Mouse (Mus musculus) small intestine, adult 2 months (tissue): ENCODE data around the gene Mfsd8. TPM values are rescaled to one million over a fixed set of nuclear protein-coding genes. Genes with fewer than 3 reads are reported as not detected.
A peak's percentile ranks its signal among the peaks of the same experiment; 100 is the strongest.

Source experiments
- H3K27ac ChIP-seq: fragments of 200-500 bp; 2 replicates; pipeline ENCODE4 v1.5.1; 2012; ENCODE audit warnings: low read depth, low read length, control low read depth, inconsistent platforms; ENCODE audit not compliant: insufficient read depth
- H3K27me3 ChIP-seq: fragments of 200-500 bp; 2 replicates; pipeline ENCODE4 v1.6.1; 2012; ENCODE audit warnings: mild to moderate bottlenecking, moderate library complexity, low read length, inconsistent platforms; ENCODE audit not compliant: control insufficient read depth, insufficient read depth
- H3K36me3 ChIP-seq: fragments of 200-500 bp; 2 replicates; pipeline ENCODE4 v1.6.1; 2012; ENCODE audit warnings: mild to moderate bottlenecking, low read length, control low read depth, inconsistent platforms; ENCODE audit not compliant: control insufficient read depth, insufficient read depth
- H3K4me1 ChIP-seq: fragments of 200-500 bp; 2 replicates; pipeline ENCODE4 v1.6.1; 2012; ENCODE audit warnings: low read length, inconsistent platforms, mixed read lengths; ENCODE audit not compliant: control insufficient read depth, insufficient read depth, insufficient read length
- H3K4me3 ChIP-seq: fragments of 200-500 bp; 2 replicates; pipeline ENCODE4 v1.5.1; 2012; ENCODE audit warnings: low read depth, mild to moderate bottlenecking, control low read depth, inconsistent platforms, low read length, moderate library complexity
- CTCF ChIP-seq: fragments of 200-500 bp; IDR thresholded peaks from 2 replicates; pipeline ENCODE4 v1.5.1; 2012; ENCODE audit warnings: low read depth, mild to moderate bottlenecking, control low read depth, inconsistent platforms, low read length, moderate library complexity, mixed read lengths; ENCODE audit not compliant: insufficient replicate concordance, insufficient read length; ENCODE audit errors: extremely low read depth
- POLR2A ChIP-seq: fragments of 200-500 bp; IDR thresholded peaks from 2 replicates; pipeline ENCODE4 v1.6.1; 2012; ENCODE audit warnings: low read depth, mild to moderate bottlenecking, control low read depth, inconsistent platforms, low read length, moderate library complexity
- whole genome bisulfite sequencing: fragments of 180-500 bp; shearing (Covaris S2); methylation state at CpG from one replicate; pipeline ENCODE4 v1.1.7; 2018; 5-methylcytosine and 5-hydroxymethylcytosine counted together
- polyA plus RNA-seq: library from polyadenylated mRNA; depleted of rRNA; stranded (reverse); fragments of >200 nt; gene quantifications from 2 replicates; pipeline ENCODE4 v1.2.3, GENCODE M21; 2012

Mfsd8 gene
- polyA plus RNA-seq, 1 experiment: 2.1 TPM

GRCm38 (mm10) chr3:40813275-40813674 lies 33.4 kb downstream of the Mfsd8 start:
- peaks cover 41% of the 10 kb centered on the region for H3K36me3 ChIP-seq
- no peak overlapping the region for H3K4me3 ChIP-seq
- TF ChIP-seq POLR2A (no peak), CTCF (no peak)
- H3K27ac ChIP-seq: no peak overlapping the region
- no peaks in the 10 kb centered on the region for H3K27me3 ChIP-seq
- no peaks in the 10 kb centered on the region for H3K4me1 ChIP-seq
- 95% methylated on average over 2 of the region's 2 CpGs for WGBS

GRCm38 (mm10) chr3:40809894-40810293 lies 36.8 kb downstream of the Mfsd8 start:
- 84% methylated on average over 2 of the region's 2 CpGs for WGBS

DNA sequence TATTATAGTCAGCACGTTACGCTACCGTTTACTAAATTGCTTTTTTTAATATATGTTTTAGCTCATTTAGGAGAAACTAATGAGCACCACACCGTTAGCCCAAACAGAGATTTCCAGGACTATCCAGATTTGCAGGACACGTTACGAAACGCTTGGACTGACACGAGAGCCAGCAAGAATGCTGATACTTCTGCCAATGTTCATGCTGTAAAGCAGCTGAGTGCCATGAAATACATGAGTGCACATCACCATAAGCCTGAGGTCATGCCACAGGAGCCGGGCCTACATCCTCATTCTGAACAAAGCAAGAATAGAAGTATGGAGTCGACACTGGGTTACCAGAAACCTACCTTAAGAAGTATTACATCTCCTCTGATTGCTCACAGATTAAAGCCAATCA lies 38.0 kb downstream of the Mfsd8 start:
- H3K36me3 ChIP-seq: peaks cover 32% of the 10 kb centered on the region
- TF ChIP-seq POLR2A (no peak), CTCF (no peak)
- 96% methylated on average over 10 of the region's 10 CpGs for WGBS

More at GRCm38 (mm10) chr3:40809894-40810293, 36.8 kb downstream of the Mfsd8 start:
- Histone ChIP-seq H3K4me3 (no peak overlapping the region), H3K36me3 (peaks cover 37% of the 10 kb centered on the region), H3K27ac (no peak overlapping the region), H3K27me3 (no peaks in the 10 kb centered on the region), H3K4me1 (no peaks in the 10 kb centered on the region)
- no peak for TF ChIP-seq POLR2A
- TF ChIP-seq CTCF: no peak

DNA sequence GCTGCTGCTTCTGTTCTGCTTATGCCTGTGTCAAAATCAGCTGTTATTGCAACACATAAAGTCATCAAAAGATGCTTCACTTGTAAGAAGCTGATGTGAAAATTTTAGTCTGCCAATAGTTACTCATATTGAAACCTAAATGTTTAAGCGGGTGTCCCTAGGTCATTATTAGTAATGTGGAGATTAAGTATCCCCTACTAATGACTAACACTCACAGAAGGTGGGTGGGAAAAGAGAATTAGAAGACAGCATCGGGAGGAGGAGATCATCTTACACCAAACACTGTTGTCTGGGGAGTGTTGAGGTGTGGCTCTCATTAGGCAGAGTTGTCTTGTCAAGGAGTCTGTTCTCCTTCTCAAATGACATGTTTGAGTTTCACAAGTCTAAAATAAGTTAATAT lies 39.8 kb downstream of the Mfsd8 start:
- Histone ChIP-seq H3K4me3 (no peak overlapping the region), H3K27me3 (no peaks in the 10 kb centered on the region), H3K36me3 (peaks cover 24% of the 10 kb centered on the region), H3K27ac (no peak overlapping the region), H3K4me1 (no peaks in the 10 kb centered on the region)
- WGBS: 78% methylated on average over 2 of the region's 2 CpGs
- no peak for TF ChIP-seq CTCF
- TF ChIP-seq POLR2A: no peak

More for the DNA sequence above, 38.0 kb downstream of the Mfsd8 start:
- Histone ChIP-seq H3K27me3 (no peaks in the 10 kb centered on the region), H3K4me1 (no peaks in the 10 kb centered on the region), H3K4me3 (no peak overlapping the region), H3K27ac (no peak overlapping the region)

- TF ChIP-seq POLR2A (no peak), CTCF (no peak)
- H3K4me1 ChIP-seq: no peaks in the 10 kb centered on the region; the same call in 1 of the 2 replicates
- whole genome bisulfite sequencing: under 1% methylated on average over 37 of the region's 37 CpGs
- H3K27me3 ChIP-seq: no peaks in the 10 kb centered on the region
- peak overlapping the region; percentile 82 for H3K4me3 ChIP-seq
- 0 out of 2 replicates have a peak overlapping the region, but pooled peaks have one; percentile 5 for H3K27ac ChIP-seq
- H3K36me3 ChIP-seq: peaks cover 4% of the 10 kb centered on the region; the same call in 1 of the 2 replicates
Observed at GRCm38 (mm10) chr3:40800373-40800823, 46.3 kb downstream of the Mfsd8 start.

DNA sequence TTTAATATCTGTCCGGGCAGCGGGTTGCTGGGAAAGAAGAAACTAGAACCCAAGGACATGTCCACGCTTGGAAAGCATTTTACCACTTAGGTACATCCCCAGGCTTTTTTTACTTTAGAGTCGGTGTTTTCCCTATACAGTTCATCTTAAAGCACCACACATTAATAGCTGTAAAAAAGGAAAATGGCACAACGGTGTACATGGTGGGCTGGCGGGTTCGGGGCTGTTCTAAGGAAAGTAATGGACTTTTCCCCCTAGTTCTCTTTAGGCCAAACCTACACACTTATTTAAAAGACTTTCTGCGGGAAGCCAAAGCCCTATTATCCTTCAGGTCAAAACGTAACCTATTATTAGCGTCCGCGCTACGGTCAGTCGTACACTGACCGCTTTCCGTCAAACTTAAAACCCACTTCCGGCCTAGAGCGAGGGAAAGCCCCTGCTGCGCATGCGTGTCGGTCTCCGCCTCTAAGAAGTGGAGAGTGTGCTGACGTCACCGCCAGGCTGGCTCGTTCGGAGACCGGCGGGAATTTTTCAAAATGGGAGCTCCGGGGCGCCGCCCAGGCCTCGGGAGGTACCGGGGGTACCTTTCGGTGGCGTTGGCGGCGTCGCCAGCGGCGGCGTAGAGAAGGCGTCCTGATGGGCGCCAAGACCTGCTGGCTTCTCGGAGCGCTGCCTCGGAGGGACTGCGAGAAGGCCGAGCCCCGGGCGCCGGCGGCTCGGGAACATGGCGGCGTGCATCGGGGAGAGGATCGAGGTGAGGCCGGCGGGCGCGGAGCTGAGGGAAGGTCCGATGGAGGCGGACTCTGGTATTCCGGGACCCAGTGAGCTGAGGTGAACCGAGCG lies 46.9 kb downstream of the Mfsd8 start, which contains the start of gene Plk4:
Gene Plk4, plus strand, starts transcription at position 490 of the 843 bp plus-strand sequence.
- TF ChIP-seq POLR2A (peak; percentile 35; the same call in 1 of the 2 replicates), CTCF (no peak)
- no peaks in the 10 kb centered on the region for H3K27me3 ChIP-seq
- H3K4me3 ChIP-seq: peak within 1 kb of the TSS; percentile 82
- WGBS: 2% methylated on average over 66 of the region's 66 CpGs
- H3K36me3 ChIP-seq: no peaks in the 10 kb centered on the region
- 0 out of 2 replicates have a peak within 1 kb of the TSS, but pooled peaks have one; percentile 5 for H3K27ac ChIP-seq
- no peaks in the 10 kb centered on the region; the same call in 1 of the 2 replicates for H3K4me1 ChIP-seq

- Histone ChIP-seq H3K27me3 (no peaks in the 10 kb centered on the region), H3K4me3 (no peak overlapping the region), H3K36me3 (no peaks in the 10 kb centered on the region), H3K4me1 (no peaks in the 10 kb centered on the region; the same call in 1 of the 2 replicates), H3K27ac (no peak overlapping the region)
- TF ChIP-seq POLR2A (no peak), CTCF (peak; percentile 67; the same call in 1 of the 2 replicates)
- 39% methylated on average over 7 of the region's 7 CpGs for WGBS
Observed at GRCm38 (mm10) chr3:40798500-40798899, 48.2 kb downstream of the Mfsd8 start.
